Mouse (Mus musculus) right cerebral cortex, postnatal 4 days (tissue): ENCODE data around the gene Ankrd1.

ENCODE experiments used
- DNase-seq: peaks from one replicate; pipeline ENCODE4 v3.0.0-alpha.2; 2022

The Ankrd1 gene

GRCm38 (mm10) chr19:36119783-36120471 is at the start of gene Ankrd1:
Gene Ankrd1 (minus strand): TSS chr19:36120099.
- DNase-seq = no peak

DNA sequence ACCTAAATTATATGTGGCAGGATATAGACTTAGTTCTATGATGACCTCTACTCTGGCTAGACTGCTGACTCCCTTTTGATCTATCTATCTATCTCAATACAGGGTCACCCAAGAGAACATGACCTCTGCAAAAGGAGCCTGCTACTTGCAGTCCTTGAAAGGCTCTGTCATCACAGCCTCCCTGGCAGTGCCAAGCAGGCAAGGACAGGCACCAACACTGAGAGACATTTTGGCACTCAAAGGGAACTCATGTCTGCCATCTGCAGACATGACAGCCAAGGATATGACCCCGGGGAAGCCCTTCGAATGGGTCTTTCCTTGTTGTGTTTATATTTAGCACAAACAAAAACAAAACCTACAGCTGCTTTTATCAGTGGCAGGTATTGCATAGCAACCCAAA is 49.2 kb upstream of the Ankrd1 start:
- DNase-seq = no peak

- no peak for DNase-seq
These were observed 48.2 kb upstream of the Ankrd1 start for GRCm38 (mm10) chr19:36168121-36168520.

DNA sequence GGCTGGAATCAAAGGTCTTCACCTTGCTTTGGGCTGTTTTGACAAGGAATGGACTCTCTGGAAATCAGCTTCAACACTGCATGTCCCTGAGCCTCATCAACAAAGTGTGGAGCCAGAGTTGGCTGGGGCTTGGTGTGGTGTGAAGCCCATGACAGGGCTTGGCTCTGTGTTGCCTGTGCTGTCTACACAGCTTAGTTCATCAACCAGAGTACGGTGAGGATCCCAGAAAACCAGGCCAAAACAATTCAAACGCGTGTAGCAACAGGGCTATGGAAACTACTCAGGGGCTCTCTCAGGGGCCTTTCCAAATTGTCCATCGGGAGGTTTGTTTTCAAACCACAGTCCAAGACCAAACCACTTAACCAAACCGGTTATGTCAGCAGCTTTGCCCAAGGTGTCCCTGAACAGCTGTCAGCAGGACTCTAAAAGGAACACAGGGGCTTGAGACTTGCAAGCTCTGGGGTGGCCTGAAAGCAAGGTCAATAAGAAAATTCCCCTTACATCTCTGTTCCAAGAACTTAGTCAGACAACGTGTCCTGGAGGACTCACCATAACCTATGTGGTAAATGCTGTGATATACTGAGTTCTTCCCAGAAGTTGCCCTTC is 47.5 kb upstream of the Ankrd1 start:
- no peak for DNase-seq

DNA sequence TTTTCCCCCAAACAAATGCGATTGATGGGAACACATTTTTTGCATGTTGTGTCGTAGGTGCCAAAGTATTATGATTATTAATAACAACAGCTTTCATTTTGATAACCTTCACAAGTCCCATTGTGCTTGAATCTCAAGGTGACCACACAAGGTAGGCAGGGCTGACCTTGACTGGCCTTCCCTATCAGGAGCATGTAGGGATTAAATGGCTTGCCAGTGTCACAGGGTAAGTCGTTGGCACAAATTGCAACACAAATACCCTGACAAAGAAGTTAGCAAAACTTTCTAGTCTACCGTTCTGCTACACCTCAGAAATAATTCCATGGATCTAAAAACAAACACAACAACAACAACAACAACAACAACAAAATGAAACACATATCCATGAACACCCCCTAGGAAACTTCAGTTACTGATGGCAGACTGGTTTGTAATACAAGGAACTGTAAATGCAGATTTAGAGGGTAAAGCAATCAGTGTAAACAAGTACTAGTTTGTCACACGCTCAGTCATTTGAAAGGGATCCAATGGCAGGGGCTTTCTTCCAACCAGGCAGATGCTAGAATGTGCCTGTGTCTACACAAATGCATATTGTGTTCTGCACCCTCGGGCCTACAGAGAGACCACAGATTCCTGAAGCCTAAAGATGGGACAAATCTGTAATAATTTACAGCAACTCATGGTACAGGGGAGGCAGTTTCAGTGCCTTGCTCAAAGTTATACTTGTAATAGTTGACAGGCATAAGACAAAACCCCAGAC is 46.7 kb upstream of the Ankrd1 start:
- DNase-seq = no peak

GRCm38 (mm10) chr19:36165351-36165750 is 45.5 kb upstream of the Ankrd1 start:
- DNase-seq = no peak

- no peak for DNase-seq
These were observed 30.5 kb upstream of the Ankrd1 start for GRCm38 (mm10) chr19:36150241-36151007.

DNA sequence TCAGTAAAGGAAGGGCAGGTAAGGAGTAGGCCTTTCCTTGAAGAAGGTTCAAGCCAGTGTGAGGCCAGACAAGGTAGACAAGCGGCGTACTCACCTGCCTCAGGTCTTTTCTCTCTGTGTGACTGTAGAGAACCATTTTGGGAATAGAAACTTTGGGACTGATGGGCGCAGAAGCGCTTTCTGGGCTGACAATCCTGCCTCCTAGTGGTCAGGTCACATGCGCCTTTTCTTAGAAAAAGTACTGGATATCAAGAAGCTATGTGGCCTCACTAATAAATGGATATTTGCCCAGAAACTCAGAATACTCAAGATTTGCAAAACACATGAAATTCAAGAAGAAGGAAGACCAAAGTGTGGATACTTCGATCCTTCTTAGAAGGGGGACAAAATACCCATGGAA is 28.7 kb upstream of the Ankrd1 start:
- DNase-seq = no peak

DNA sequence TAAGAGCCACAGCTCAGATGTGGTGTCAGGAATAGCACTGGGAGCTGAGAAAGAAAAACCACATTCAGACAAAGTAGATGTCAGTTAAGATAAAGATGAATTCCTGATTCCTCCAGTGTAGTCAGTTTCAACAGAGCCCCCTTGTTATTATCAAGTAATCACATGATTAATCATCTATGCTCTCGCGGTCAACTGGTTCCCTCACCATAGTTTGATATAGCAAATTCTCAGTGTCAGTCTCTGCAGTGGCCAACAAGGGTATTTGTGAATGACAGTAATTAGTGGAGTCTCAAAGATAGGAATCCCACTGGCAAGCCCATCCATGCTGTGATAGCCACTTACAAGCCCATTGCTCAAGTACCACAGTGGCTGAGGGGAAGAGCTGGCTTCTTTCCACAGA is 23.7 kb upstream of the Ankrd1 start:
- DNase-seq = no peak

DNA sequence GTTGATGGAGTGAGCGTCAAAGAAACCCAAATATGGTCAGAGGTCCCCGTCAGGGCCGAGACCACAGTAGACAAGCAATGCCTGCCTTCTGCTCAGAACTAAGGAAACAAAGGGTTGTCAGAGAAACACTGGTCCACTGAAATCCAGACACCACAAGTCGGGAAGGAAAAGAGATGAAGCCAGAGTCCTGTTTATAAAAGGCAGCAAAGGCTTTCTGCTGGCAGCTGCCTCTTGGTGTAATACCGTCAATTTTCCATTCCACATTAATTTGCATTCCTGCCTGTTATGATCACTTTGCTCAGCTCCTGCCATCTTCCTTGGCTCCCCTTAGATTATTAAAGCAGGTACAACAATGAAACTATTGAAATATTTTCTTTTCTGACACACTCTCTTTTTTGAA is 13.8 kb upstream of the Ankrd1 start:
- DNase-seq = no peak

GRCm38 (mm10) chr19:36133064-36133463 is 13.2 kb upstream of the Ankrd1 start:
- DNase-seq = no peak

GRCm38 (mm10) chr19:36131990-36132389 is 12.1 kb upstream of the Ankrd1 start:
- DNase-seq = no peak

GRCm38 (mm10) chr19:36130181-36130580 is 10.3 kb upstream of the Ankrd1 start:
- no peak for DNase-seq

- no peak for DNase-seq
These were observed 9.7 kb upstream of the Ankrd1 start for GRCm38 (mm10) chr19:36129643-36130042.

DNA sequence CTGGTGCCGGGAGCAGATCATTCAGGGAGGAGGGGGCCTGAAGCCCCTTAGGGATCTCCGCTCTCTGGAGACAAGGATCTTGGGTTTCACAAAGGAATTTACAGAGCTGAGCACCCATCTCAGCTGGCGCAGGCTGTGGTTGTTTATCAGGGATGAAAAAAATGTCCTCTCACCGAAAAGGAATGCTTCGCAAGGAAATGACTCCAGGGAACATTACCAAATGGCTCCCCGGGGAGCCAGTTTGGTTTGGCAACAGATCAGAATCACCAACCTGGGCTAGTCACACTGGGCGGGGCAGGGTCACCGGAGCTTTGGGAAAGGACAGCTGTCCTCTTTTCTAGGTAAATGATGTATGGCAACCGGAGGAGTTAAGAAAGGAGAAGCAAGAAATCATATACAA is 9.3 kb upstream of the Ankrd1 start:
- DNase-seq = no peak

DNA sequence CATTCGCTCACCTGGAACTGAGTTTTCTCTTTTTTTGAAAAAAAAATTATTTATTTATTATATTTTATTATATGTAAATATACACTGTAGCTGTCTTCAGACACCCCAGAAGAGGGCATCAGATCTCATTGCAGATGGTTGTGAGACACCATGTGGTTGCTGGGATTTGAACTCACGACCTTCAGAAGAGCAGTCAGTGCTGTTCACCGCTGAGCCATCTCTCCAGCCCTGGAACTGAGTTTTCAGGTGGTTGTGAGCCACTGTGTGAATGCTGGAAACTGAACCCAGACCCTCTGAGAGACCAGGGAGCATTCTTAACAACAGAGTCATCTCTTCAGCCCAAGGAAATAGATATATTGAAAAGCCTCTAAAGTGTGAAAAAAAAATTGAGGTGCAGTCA is 8.5 kb upstream of the Ankrd1 start:
- no peak for DNase-seq

DNA sequence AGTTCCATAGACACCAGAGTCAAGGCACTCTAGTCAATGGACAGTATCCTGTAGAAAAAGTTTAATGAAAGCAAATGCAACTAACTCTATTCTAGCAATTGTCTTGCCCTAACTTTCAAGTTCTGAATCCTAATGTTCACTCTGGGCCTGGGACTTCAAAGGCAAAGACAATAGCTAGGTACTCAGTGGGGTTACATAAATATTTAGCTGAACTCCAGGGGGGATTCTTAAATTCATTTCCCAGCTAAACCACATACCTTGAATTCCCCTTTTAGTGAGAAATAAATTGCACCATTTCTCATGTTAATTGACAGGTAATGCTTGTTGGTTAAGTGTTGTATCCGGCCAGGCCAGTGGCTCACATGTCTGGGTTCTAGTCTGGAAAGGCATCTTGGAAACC is 4.3 kb upstream of the Ankrd1 start:
- DNase-seq = no peak

DNA sequence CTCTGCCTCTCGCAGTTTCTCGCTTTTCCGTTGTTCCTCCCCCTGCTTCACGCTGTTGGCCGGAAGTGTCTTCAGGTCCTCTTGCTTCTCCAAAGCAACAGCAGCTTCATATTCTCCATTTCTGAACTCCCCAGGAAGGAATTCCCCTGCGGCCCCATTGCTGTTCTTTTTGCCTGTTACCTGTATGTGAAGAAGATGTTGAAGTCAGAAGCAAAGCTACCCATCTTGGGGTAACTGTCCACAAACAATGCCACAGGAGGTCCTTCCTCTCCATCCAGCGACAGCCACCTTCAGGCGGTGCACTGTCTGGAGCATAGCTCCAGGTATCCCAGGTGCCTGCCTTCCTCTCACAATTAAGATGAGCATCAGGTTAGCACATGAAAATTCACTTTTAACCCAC is 680 bp downstream of the Ankrd1 start:
- no peak for DNase-seq

DNA sequence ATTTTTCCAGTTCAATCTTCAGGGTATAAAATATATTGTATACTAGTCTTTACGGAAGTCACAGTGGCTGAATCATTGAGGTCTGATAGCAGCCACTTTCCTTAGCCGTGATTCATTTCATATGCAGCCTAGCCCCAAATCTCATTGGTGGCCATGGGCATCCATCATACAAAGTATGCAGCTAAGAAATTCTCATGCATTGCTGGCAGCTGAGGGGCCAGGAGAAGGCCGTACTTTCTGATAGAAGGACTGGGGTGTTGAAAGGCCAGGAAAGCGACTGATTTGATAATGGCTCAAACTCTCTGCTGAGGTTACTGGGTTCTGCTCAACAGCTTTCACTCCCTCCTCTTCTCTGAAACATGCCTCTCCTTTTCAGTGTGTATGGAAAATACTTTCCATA is 3.7 kb downstream of the Ankrd1 start:
- no peak for DNase-seq

DNA sequence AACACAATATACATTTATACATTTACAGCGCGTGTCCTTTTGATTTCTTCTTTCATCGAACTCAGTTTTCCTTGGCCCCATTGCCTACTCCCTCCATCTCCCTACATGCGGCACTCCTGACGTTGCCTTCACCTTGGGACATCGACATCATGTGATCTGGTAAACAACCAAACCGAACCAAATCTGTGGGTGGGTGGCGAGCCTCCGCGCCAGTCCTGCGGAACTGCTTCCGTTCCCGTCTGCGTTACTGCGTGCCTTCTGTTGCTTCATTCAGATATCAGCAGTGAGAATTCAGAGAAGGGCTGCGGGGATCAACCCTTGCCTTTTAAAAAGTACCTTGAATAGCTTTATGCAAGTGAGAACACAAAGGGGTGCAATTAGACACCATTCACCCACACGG is 7.9 kb downstream of the Ankrd1 start:
- DNase-seq = peak; percentile 33

GRCm38 (mm10) chr19:36111054-36111895 is 8.6 kb downstream of the Ankrd1 start:
- DNase-seq = no peak

- DNase-seq = no peak
These were observed 9.4 kb downstream of the Ankrd1 start for GRCm38 (mm10) chr19:36110465-36110864.
